Mouse (Mus musculus) liver, embryonic 13.5 days (tissue): ENCODE measurements around the gene 9130213A22Rik. TPM values are rescaled to one million over a fixed set of nuclear protein-coding genes. Genes with fewer than 3 reads are reported as not detected.

Experiments used
- ATAC-seq: fragments of 200-750 bp; cut with Nextera tagmentation; 2 replicates; pipeline ENCODE4 v1.8.0; 2017; ENCODE audit warnings: low read depth, mild to moderate bottlenecking, moderate number of reproducible peaks, moderate library complexity
- DNase-seq: peaks from one replicate; pipeline ENCODE4 v3.0.0; 2022
- H3K27ac ChIP-seq: fragments of 300-500 bp; sonication (generic); 2 replicates; pipeline ENCODE4 v1.5.1; 2015; ENCODE audit warnings: moderate library complexity, mild to moderate bottlenecking, inconsistent platforms
- H3K27me3 ChIP-seq: fragments of 300-500 bp; sonication (generic); 2 replicates; pipeline ENCODE4 v1.6.1; 2015; ENCODE audit warnings: mild to moderate bottlenecking, inconsistent platforms
- H3K36me3 ChIP-seq: fragments of 300-500 bp; sonication (generic); 2 replicates; pipeline ENCODE4 v1.6.1; 2015; ENCODE audit warnings: mild to moderate bottlenecking, inconsistent platforms
- H3K4me1 ChIP-seq: fragments of 300-500 bp; sonication (generic); replicated peaks from 2 replicates; pipeline ENCODE4 v1.6.1; 2015; ENCODE audit warnings: inconsistent platforms
- H3K4me2 ChIP-seq: fragments of 300-500 bp; sonication (generic); 2 replicates; pipeline ENCODE4 v1.6.1; 2015; ENCODE audit warnings: inconsistent platforms, mild to moderate bottlenecking, moderate library complexity
- H3K4me3 ChIP-seq: fragments of 300-500 bp; sonication (generic); replicated peaks from 2 replicates; pipeline ENCODE4 v1.5.1; 2015; ENCODE audit warnings: mild to moderate bottlenecking, inconsistent platforms
- H3K9ac ChIP-seq: fragments of 300-500 bp; sonication (generic); 2 replicates; pipeline ENCODE4 v1.6.1; 2015; ENCODE audit warnings: mild to moderate bottlenecking, inconsistent platforms
- H3K9me3 ChIP-seq: fragments of 300-500 bp; sonication (generic); replicated peaks from 2 replicates; pipeline ENCODE4 v1.6.1; 2016; ENCODE audit warnings: inconsistent platforms
- WGBS: fragments of 180-500 bp; shearing (Covaris S2); methylation state at CpG from one replicate; pipeline ENCODE4 v1.1.7; 2015; ENCODE audit not compliant: insufficient replicate concordance; 5-methylcytosine and 5-hydroxymethylcytosine counted together
- polyA plus RNA-seq: library from polyadenylated mRNA; unstranded; fragments of >200 nt; fragmentation: Nextera tagmentation; extraction: Ambion mirVana; gene quantifications from 2 replicates; pipeline ENCODE4 v1.2.1, GENCODE M21; 2015

Gene 9130213A22Rik
- polyA plus RNA-seq, 1 experiment from 2014 or later: not detected

DNA sequence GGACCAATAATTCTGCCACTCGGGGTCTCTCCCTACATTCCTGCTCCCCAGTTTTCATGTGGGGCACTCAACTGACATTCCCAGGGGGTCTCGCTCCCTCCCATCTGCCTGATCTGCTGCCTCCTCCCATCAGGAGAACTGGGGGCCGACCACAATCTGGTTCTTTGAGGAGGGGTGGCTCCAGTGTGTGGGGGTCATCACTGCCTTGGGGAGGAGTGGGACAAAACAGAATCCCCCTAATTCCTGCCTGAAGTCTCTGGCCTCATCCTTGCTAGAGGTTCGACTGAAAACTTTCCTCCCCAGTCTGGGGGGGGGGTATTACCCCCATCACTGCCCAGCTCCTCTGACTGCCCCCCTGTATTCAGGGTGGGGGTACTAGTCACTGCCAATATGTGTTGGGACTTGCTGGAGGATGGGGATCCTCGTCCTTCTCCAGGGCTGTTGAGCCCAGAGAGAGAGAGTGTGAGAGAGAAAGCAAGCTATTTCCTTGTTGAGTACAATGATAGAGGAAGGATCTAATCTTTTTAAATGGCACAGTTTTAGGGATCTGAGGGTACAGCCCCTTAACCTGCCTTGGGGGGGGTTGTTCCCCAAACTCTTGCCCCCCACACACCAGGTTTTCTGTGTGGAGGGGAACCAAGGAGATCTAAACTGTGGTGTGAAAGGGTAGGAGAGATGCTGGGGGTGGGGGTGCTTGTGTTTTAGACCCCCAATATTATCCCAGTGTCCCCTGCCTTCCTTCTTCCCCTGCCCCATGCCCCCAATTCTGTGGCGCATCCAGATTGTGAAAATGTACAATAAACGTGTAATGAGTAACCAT lies 30.6 kb downstream of the 9130213A22Rik start:
- Histone ChIP-seq H3K36me3 (peaks cover 34% of the 10 kb centered on the region), H3K9me3 (no peaks in the 10 kb centered on the region), H3K27me3 (no peaks in the 10 kb centered on the region), H3K4me3 (no peak overlapping the region), H3K4me2 (no peak overlapping the region), H3K27ac (no peak overlapping the region), H3K4me1 (peaks cover 74% of the 10 kb centered on the region), H3K9ac (no peak overlapping the region)
- 48% methylated on average over 7 of the region's 7 CpGs for WGBS
- ATAC-seq (no peak), DNase-seq (no peak)

DNA sequence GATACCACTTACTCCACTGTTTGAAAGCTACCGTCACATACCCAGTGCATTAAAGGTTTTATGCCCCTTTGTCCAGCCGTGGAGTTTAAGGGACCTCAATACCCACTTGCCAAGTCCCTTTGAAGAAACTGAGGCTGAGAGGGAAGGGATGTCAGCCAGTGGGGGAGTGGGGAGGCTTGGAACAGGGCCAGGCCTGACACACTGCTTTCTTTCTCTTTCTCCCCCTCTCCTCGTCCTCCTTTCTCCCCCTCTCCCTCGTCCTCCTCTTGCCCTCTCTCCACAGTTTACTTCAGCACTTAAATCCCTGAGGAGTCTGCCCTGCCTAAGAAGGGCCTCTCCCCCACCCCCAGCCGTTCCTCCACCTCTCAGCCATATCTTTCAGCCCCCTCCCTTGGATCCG lies 32.0 kb downstream of the 9130213A22Rik start:
- DNase-seq: no peak
- WGBS: 73% methylated on average over 6 of the region's 6 CpGs
- peak overlapping the region; percentile 94 for H3K27ac ChIP-seq
- H3K4me2 ChIP-seq: peak overlapping the region; percentile 98
- peaks cover 63% of the 10 kb centered on the region for H3K4me1 ChIP-seq
- peaks cover 34% of the 10 kb centered on the region for H3K36me3 ChIP-seq
- no peaks in the 10 kb centered on the region for H3K27me3 ChIP-seq
- H3K9me3 ChIP-seq: no peaks in the 10 kb centered on the region
- H3K9ac ChIP-seq: peak overlapping the region; percentile 100
- no peak overlapping the region for H3K4me3 ChIP-seq
- no peak for ATAC-seq

DNA sequence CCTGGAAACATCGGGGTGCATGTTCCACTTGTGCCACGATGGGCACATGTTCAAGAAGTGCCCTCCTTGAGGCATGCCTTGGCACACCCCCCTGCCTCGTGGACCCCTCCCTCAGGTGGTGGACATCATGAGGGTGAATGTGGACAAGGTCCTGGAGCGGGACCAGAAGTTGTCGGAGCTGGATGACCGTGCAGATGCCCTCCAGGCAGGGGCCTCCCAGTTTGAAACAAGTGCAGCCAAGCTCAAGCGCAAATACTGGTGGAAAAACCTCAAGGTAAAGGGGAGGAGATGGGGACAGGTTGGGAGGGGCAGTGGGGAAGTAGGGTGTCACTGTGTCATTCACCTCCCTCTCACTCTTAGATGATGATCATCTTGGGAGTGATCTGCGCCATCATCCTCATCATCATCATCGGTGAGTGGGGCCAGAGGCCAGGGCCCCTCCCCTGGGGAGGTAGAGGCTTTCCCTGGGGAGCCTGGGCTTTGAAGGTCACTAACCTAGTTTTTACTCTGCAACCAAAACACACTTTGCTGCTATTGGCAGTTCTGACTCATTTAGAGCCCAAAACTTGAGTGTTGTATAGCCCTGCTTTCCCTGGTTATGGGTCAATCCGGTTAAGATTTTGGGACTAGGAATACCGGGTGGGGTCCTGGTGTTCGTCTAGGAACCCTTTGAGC lies 32.6 kb downstream of the 9130213A22Rik start:
- Histone ChIP-seq H3K9ac (peak overlapping the region; percentile 100), H3K4me1 (peaks cover 59% of the 10 kb centered on the region), H3K36me3 (peaks cover 34% of the 10 kb centered on the region), H3K27me3 (no peaks in the 10 kb centered on the region), H3K9me3 (no peaks in the 10 kb centered on the region), H3K4me2 (peak overlapping the region; percentile 98), H3K27ac (peak overlapping the region; percentile 94), H3K4me3 (peak overlapping the region; percentile 99)
- DNase-seq (no peak), ATAC-seq (no peak)
- 79% methylated on average over 12 of the region's 12 CpGs for WGBS

DNA sequence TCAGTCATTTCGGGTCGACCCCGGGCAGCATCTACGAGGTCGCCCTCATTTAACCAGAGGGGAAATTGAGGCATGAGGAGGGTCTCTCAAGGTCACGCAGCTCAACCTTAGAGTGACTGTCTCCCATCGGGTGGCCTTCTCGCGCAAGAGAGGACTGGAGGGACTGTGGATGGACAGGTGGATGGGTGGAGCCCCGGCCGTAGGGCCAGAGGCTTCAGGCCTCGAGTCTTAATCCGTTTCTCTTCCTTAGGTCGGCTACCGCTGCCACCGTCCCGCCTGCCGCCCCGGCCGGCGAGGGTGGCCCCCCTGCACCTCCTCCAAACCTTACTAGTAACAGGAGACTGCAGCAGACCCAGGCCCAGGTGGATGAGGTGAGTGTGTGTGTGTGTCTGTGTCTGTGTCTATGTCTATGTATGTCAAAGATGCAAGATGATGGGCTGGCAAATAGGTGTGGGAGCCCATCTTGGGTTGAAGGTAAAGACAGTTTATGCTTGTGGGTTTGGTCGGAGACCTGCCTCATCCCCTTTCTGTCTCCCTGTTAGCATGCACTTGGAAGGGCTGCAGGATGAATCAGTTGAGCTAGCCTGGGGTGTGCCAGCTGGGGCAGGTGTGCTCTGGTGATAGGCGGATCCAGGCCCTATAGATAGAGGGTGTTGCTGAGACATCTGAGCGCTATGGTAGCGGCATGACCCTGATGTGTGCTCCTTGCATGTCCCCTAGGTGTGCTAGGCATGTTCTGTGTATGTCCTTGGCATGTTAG lies 33.4 kb downstream of the 9130213A22Rik start:
- WGBS: 5% methylated on average over 25 of the region's 25 CpGs
- Histone ChIP-seq H3K4me3 (peak overlapping the region; percentile 99), H3K27ac (peak overlapping the region; percentile 94), H3K4me2 (peak overlapping the region; percentile 98), H3K9me3 (no peaks in the 10 kb centered on the region), H3K27me3 (no peaks in the 10 kb centered on the region), H3K36me3 (peaks cover 34% of the 10 kb centered on the region), H3K9ac (peak overlapping the region; percentile 100), H3K4me1 (peaks cover 53% of the 10 kb centered on the region)
- ATAC-seq (peak; percentile 85), DNase-seq (peak; percentile 63)

DNA sequence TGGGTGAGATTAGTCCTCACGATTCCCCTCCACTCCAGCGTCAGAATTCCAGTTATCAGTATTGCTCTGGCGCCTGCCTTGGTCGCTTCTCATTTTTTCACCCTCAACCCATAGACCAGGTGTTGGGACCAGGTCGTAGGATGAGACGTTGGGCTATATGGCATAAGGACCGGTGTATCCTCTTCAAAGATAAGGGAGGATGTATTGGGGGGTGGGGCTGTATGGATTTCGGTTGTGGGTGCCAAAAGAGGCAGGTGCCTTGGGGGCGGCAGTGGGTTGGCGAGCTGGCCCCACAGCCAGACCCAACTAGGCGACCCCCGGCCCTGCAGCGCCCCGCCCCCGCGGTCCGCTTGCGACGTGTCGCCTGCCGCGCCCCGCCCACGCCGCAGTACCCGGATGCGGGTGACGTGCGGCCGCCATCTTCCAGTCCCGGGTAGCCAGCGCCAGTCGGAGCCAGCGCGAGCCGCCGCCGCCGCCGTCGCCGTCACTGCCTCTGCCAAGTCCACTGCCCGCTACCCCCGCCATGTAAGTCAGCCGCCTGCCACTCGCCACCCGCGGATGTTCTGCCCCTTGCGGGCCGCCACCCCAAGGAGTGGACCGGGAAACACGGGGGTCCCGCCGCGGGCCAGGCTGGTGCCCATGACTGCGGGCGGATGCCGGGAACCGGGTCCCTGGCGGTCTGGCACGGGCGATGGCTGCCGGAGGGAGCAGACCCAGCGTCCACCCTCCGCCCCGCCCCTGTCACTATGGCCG lies 34.1 kb downstream of the 9130213A22Rik start, which contains the start of gene Vamp2:
Gene Vamp2, plus strand, starts transcription at position 388 of the 753 bp plus-strand sequence.
- Histone ChIP-seq H3K27ac (peak within 1 kb of the TSS; percentile 94), H3K4me3 (peak within 1 kb of the TSS; percentile 99), H3K4me1 (peaks cover 49% of the 10 kb centered on the region), H3K36me3 (peaks cover 34% of the 10 kb centered on the region), H3K9me3 (no peaks in the 10 kb centered on the region), H3K4me2 (peak within 1 kb of the TSS; percentile 98), H3K9ac (peak within 1 kb of the TSS; percentile 100), H3K27me3 (no peaks in the 10 kb centered on the region)
- peak; percentile 57 for ATAC-seq
- under 1% methylated on average over 63 of the region's 67 CpGs for WGBS
- peak; percentile 81 for DNase-seq

DNA sequence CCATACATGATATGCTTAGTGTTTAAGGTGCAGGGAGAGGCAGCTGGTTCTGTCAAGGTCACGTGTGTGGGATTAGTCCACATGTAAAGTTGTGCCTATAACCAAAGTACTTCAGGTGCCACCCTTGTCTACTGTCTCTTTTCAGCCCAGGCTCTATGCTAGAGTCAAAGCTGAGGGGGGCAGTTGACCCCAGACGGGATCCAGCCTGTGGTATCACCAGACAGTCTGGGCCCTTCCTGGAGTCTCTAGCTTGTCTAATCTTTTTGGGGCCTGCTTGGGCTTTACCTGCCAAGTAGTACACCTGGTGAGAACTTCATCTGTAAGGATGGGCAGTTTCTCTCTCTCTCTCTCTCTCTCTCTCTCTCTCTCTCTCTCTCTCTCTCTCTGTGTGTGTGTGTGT lies 34.8 kb downstream of the 9130213A22Rik start:
- 58% methylated on average over 2 of the region's 2 CpGs for WGBS
- DNase-seq (no peak), ATAC-seq (no peak)
- H3K4me3 ChIP-seq: peak overlapping the region; percentile 99; the same call in 1 of the 2 replicates
- no peaks in the 10 kb centered on the region for H3K9me3 ChIP-seq
- H3K36me3 ChIP-seq: peaks cover 30% of the 10 kb centered on the region
- H3K9ac ChIP-seq: 0 out of 2 replicates have a peak overlapping the region, but pooled peaks have one; percentile 19
- H3K27me3 ChIP-seq: no peaks in the 10 kb centered on the region
- peak overlapping the region; percentile 98 for H3K4me2 ChIP-seq
- H3K4me1 ChIP-seq: peaks cover 45% of the 10 kb centered on the region
- peak overlapping the region; percentile 94; the same call in 1 of the 2 replicates for H3K27ac ChIP-seq

DNA sequence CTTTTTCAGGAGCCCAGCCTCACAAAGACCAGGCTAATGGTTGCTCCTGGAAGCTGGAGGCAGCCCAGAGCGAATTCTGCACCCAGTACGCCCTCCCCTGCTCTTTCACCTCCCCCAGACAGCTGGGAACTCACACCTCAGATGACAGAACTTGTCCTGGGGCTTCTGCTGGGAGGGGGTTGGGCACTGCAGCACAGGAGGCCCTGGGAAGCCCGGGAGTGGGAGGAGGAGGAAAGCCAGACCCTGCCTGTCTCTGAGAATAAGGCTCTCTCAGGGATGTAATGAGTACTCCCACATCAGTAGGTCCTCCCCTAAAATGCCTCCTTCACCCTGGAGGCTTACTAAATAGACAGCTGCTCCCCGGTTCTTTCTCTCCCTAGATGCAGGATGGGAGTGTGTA lies 35.3 kb downstream of the 9130213A22Rik start:
- Histone ChIP-seq H3K27me3 (no peaks in the 10 kb centered on the region), H3K4me1 (peaks cover 42% of the 10 kb centered on the region), H3K4me3 (no peak overlapping the region), H3K27ac (peak overlapping the region; percentile 94; the same call in 1 of the 2 replicates), H3K9me3 (no peaks in the 10 kb centered on the region), H3K36me3 (peaks cover 28% of the 10 kb centered on the region), H3K9ac (0 out of 2 replicates have a peak overlapping the region, but pooled peaks have one; percentile 19), H3K4me2 (no peak overlapping the region)
- 56% methylated on average over 4 of the region's 4 CpGs for WGBS
- ATAC-seq (no peak), DNase-seq (no peak)

DNA sequence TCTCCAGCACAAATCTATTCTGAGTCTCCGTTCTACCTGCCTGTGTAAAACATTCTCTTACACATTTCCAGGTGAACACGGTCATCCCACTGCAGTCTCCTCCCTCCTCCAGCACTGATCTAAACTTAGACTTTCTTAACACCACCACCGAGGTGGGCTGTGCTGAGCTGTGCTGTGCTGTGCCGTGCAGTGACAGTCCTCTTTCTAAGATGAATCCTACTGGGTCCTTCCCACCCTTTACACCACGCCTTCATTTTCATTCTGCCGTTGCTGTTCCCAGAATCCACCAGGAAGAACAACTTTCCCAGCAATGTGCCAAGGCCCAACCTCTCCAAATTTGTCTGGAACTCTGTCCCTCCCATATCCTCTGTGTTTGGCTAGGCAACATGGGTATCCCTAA lies 36.0 kb downstream of the 9130213A22Rik start:
- Histone ChIP-seq H3K27ac (no peak overlapping the region), H3K4me3 (no peak overlapping the region), H3K4me1 (peaks cover 37% of the 10 kb centered on the region), H3K27me3 (no peaks in the 10 kb centered on the region), H3K36me3 (peaks cover 21% of the 10 kb centered on the region), H3K9ac (no peak overlapping the region), H3K4me2 (no peak overlapping the region), H3K9me3 (no peaks in the 10 kb centered on the region)
- WGBS: 58% methylated on average over 6 of the region's 6 CpGs
- DNase-seq: no peak
- no peak for ATAC-seq

DNA sequence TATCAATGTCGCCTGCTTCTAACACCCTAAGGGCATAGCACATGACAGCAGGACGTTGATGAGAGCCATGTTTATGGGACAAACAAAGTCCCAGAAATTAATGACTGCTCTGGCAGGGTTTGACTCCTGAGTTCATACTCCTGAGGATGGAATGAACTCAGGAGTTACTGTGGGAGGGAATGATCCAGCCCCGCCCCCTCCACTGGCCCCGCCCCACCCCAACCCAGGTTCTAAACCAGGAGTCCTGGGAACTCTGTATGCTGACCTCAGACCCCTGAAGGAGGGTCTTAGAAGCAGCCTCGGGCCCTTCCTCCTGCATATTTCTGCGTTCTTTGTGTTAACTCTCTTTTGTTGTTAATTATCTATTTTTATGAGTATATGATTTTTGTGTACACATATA lies 36.8 kb downstream of the 9130213A22Rik start:
- 58% methylated on average over 6 of the region's 6 CpGs for WGBS
- no peaks in the 10 kb centered on the region for H3K9me3 ChIP-seq
- H3K4me2 ChIP-seq: no peak overlapping the region
- peaks cover 34% of the 10 kb centered on the region for H3K4me1 ChIP-seq
- H3K4me3 ChIP-seq: no peak overlapping the region
- no peak for ATAC-seq
- no peak for DNase-seq
- H3K27me3 ChIP-seq: no peaks in the 10 kb centered on the region
- H3K27ac ChIP-seq: no peak overlapping the region
- no peak overlapping the region for H3K9ac ChIP-seq
- H3K36me3 ChIP-seq: peaks cover 13% of the 10 kb centered on the region

DNA sequence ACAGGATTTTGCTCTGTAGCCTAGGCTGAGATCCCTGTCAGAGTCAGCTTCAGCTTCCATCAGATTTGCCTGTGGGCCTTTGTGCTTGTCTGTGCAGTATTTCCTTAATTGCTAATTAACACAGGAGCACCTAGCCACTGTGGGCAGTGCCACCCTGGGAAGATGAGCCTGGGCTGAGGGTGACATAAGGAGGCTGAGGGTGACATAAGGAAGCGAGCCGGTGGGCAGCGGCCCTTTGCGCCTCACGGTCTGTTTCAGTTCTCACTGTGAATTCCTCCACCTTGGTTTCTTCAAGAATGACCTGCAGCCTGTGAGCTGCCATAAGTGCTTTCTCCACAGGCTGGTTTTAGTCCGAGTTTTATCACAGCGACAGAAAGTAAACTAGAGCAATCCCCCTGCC lies 40.8 kb downstream of the 9130213A22Rik start:
- H3K4me2 ChIP-seq: no peak overlapping the region
- no peaks in the 10 kb centered on the region for H3K36me3 ChIP-seq
- no peak overlapping the region for H3K9ac ChIP-seq
- H3K4me3 ChIP-seq: no peak overlapping the region
- no peak overlapping the region for H3K27ac ChIP-seq
- H3K4me1 ChIP-seq: 0 out of 2 replicates have a peak, but pooled peaks cover 6% of the 10 kb centered on the region
- H3K27me3 ChIP-seq: no peaks in the 10 kb centered on the region
- no peaks in the 10 kb centered on the region for H3K9me3 ChIP-seq
- no peak for DNase-seq
- ATAC-seq: no peak
- 79% methylated on average over 7 of the region's 7 CpGs for WGBS
